Mouse (Mus musculus) G1E (cell line): Measurements from ENCODE around the gene Gm26558.

Experiments used
- CTCF ChIP-seq: IDR thresholded peaks from 2 replicates; pipeline ENCODE4 v1.5.1; 2012; ENCODE audit warnings: low read depth, low read length, inconsistent platforms, mixed read lengths
- GATA1 ChIP-seq: IDR thresholded peaks from 2 replicates; pipeline ENCODE4 v1.6.1; 2012; ENCODE audit warnings: borderline replicate concordance, low read length, inconsistent platforms, mixed read lengths
- POLR2AphosphoS5 ChIP-seq: IDR thresholded peaks from 2 replicates; pipeline ENCODE4 v1.6.1; 2012; ENCODE audit warnings: low read depth, low read length, inconsistent platforms; ENCODE audit not compliant: insufficient replicate concordance

DNA sequence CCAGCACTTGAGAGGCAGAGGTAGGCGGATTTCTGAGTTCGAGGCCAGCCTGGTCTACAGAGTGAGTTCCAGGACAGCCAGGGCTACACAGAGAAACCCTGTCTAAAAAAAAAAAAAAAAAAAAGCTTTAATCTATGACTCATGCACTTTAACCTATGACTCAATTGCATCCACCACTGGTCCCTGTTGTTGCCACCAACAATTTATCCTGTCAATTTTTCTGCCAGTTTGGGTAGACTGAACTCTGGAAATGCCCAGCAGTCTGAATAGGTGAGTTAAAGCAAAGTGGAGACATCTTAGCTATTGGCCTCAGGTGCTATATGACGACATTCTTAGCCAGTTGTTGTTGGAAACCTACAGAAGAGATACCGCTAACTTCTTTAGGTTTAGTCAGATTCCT is 12.4 kb downstream of the Gm26558 start:
- TF ChIP-seq POLR2AphosphoS5: no peak
- no peak for TF ChIP-seq CTCF
- TF ChIP-seq GATA1: no peak
